Mouse (Mus musculus) forebrain, embryonic 13.5 days (tissue): Measurements from ENCODE around the gene Zg16. TPM values are rescaled to one million over a fixed set of nuclear protein-coding genes. Genes with fewer than 3 reads are reported as not detected.

Experiments used
- ATAC-seq: fragments of 200-750 bp; cut with Nextera tagmentation; 2 replicates; pipeline ENCODE4 v1.8.0; 2017
- H3K27ac ChIP-seq: fragments of 300-500 bp; sonication (generic); 2 replicates; pipeline ENCODE4 v1.5.1; 2015; ENCODE audit warnings: inconsistent platforms, mild to moderate bottlenecking, moderate library complexity
- H3K27me3 ChIP-seq: fragments of 300-500 bp; sonication (generic); 2 replicates; pipeline ENCODE4 v1.6.1; 2015; ENCODE audit warnings: mild to moderate bottlenecking, inconsistent platforms
- H3K36me3 ChIP-seq: fragments of 300-500 bp; sonication (generic); 2 replicates; pipeline ENCODE4 v1.6.1; 2015; ENCODE audit warnings: mild to moderate bottlenecking, inconsistent platforms; ENCODE audit not compliant: poor library complexity, severe bottlenecking
- H3K4me1 ChIP-seq: fragments of 300-500 bp; sonication (generic); 2 replicates; pipeline ENCODE4 v1.6.1; 2015; ENCODE audit warnings: inconsistent platforms
- H3K4me2 ChIP-seq: fragments of 300-500 bp; sonication (generic); 2 replicates; pipeline ENCODE4 v1.6.1; 2015; ENCODE audit warnings: inconsistent platforms, mild to moderate bottlenecking, moderate library complexity
- H3K4me3 ChIP-seq: fragments of 300-500 bp; sonication (generic); 2 replicates; pipeline ENCODE4 v1.5.1; 2015; ENCODE audit warnings: mild to moderate bottlenecking, inconsistent platforms
- H3K9ac ChIP-seq: fragments of 300-500 bp; sonication (generic); 2 replicates; pipeline ENCODE4 v1.6.1; 2015; ENCODE audit warnings: mild to moderate bottlenecking, inconsistent platforms
- H3K9me3 ChIP-seq: fragments of 300-500 bp; sonication (generic); replicated peaks from 2 replicates; pipeline ENCODE4 v1.6.1; 2016; ENCODE audit warnings: inconsistent platforms
- WGBS: fragments of 180-500 bp; shearing (Covaris S2); methylation state at CpG from one replicate; pipeline ENCODE4 v1.1.7; 2015; 5-methylcytosine and 5-hydroxymethylcytosine counted together
- polyA plus RNA-seq: library from polyadenylated mRNA; unstranded; fragments of >200 nt; fragmentation: Nextera tagmentation; extraction: Ambion mirVana; gene quantifications from 2 replicates; pipeline ENCODE4 v1.2.1, GENCODE M21; 2015

The Zg16 gene
- polyA plus RNA-seq, 1 experiment from 2014 or later = not detected

- Histone ChIP-seq H3K9ac (no peak overlapping the region), H3K36me3 (no peaks in the 10 kb centered on the region), H3K27ac (no peak overlapping the region), H3K4me1 (peaks cover under 1% of the 10 kb centered on the region; the same call in 1 of the 2 replicates), H3K9me3 (no peaks in the 10 kb centered on the region), H3K27me3 (no peaks in the 10 kb centered on the region), H3K4me2 (no peak overlapping the region), H3K4me3 (no peak overlapping the region)
- WGBS = 90% methylated on average over 4 of the region's 4 CpGs
- ATAC-seq = no peak
Observed at GRCm38 (mm10) chr7:127083689-127084088, 3.4 kb downstream of the Zg16 start.

GRCm38 (mm10) chr7:127082995-127083394, 4.1 kb downstream of the Zg16 start:
- Histone ChIP-seq H3K9ac (no peak overlapping the region), H3K4me2 (no peak overlapping the region), H3K36me3 (no peaks in the 10 kb centered on the region), H3K9me3 (no peaks in the 10 kb centered on the region), H3K4me1 (no peaks in the 10 kb centered on the region), H3K27ac (no peak overlapping the region), H3K27me3 (no peaks in the 10 kb centered on the region), H3K4me3 (no peak overlapping the region)
- 61% methylated on average over 2 of the region's 2 CpGs for WGBS
- no peak for ATAC-seq

GRCm38 (mm10) chr7:127082271-127082670, 4.9 kb downstream of the Zg16 start:
- Histone ChIP-seq H3K9ac (no peak overlapping the region), H3K27me3 (no peaks in the 10 kb centered on the region), H3K4me3 (no peak overlapping the region), H3K9me3 (no peaks in the 10 kb centered on the region), H3K4me1 (no peaks in the 10 kb centered on the region), H3K4me2 (no peak overlapping the region), H3K27ac (no peak overlapping the region), H3K36me3 (no peaks in the 10 kb centered on the region)
- no peak for ATAC-seq
- WGBS = 85% methylated on average over 8 of the region's 8 CpGs

- Histone ChIP-seq H3K9ac (no peak overlapping the region), H3K4me3 (no peak overlapping the region), H3K4me1 (no peaks in the 10 kb centered on the region), H3K36me3 (no peaks in the 10 kb centered on the region), H3K27ac (no peak overlapping the region), H3K27me3 (no peaks in the 10 kb centered on the region), H3K9me3 (no peaks in the 10 kb centered on the region), H3K4me2 (no peak overlapping the region)
- ATAC-seq = no peak
- WGBS = 82% methylated on average over 3 of the region's 3 CpGs
Observed at GRCm38 (mm10) chr7:127080045-127080444, 7.1 kb downstream of the Zg16 start.

- Histone ChIP-seq H3K4me2 (no peak overlapping the region), H3K9me3 (no peaks in the 10 kb centered on the region), H3K4me1 (no peaks in the 10 kb centered on the region), H3K27ac (no peak overlapping the region), H3K9ac (no peak overlapping the region), H3K27me3 (no peaks in the 10 kb centered on the region), H3K4me3 (no peak overlapping the region), H3K36me3 (no peaks in the 10 kb centered on the region)
- no peak for ATAC-seq
- 82% methylated on average over 3 of the region's 3 CpGs for WGBS
Observed at GRCm38 (mm10) chr7:127077692-127078091, 9.4 kb downstream of the Zg16 start.

GRCm38 (mm10) chr7:127076188-127076587, 10.9 kb downstream of the Zg16 start:
- no peaks in the 10 kb centered on the region for H3K36me3 ChIP-seq
- H3K9ac ChIP-seq = no peak overlapping the region
- no peaks in the 10 kb centered on the region for H3K4me1 ChIP-seq
- 91% methylated on average over 5 of the region's 5 CpGs for WGBS
- no peaks in the 10 kb centered on the region for H3K27me3 ChIP-seq
- no peaks in the 10 kb centered on the region for H3K9me3 ChIP-seq
- no peak overlapping the region for H3K27ac ChIP-seq
- no peak overlapping the region for H3K4me3 ChIP-seq
- no peak overlapping the region for H3K4me2 ChIP-seq
- no peak for ATAC-seq

GRCm38 (mm10) chr7:127073221-127073620, 13.9 kb downstream of the Zg16 start:
- Histone ChIP-seq H3K27me3 (no peaks in the 10 kb centered on the region), H3K4me3 (no peak overlapping the region), H3K9ac (no peak overlapping the region), H3K9me3 (no peaks in the 10 kb centered on the region), H3K4me1 (no peaks in the 10 kb centered on the region), H3K27ac (no peak overlapping the region), H3K4me2 (no peak overlapping the region), H3K36me3 (no peaks in the 10 kb centered on the region)
- 93% methylated on average over 4 of the region's 4 CpGs for WGBS
- no peak for ATAC-seq

GRCm38 (mm10) chr7:127070871-127071413, 16.2 kb downstream of the Zg16 start:
- 76% methylated on average over 4 of the region's 4 CpGs for WGBS
- H3K36me3 ChIP-seq = no peaks in the 10 kb centered on the region
- no peak for ATAC-seq

GRCm38 (mm10) chr7:127066317-127066716, 20.8 kb downstream of the Zg16 start:
- Histone ChIP-seq H3K4me3 (no peak overlapping the region), H3K36me3 (no peaks in the 10 kb centered on the region), H3K4me1 (no peaks in the 10 kb centered on the region), H3K27me3 (no peaks in the 10 kb centered on the region), H3K9me3 (no peaks in the 10 kb centered on the region), H3K9ac (no peak overlapping the region), H3K27ac (no peak overlapping the region), H3K4me2 (no peak overlapping the region)
- ATAC-seq = no peak
- WGBS = 84% methylated on average over 4 of the region's 4 CpGs

More at GRCm38 (mm10) chr7:127070871-127071413, 16.2 kb downstream of the Zg16 start:
- Histone ChIP-seq H3K4me3 (no peak overlapping the region), H3K9me3 (no peaks in the 10 kb centered on the region), H3K9ac (no peak overlapping the region), H3K4me1 (no peaks in the 10 kb centered on the region), H3K27me3 (no peaks in the 10 kb centered on the region), H3K27ac (no peak overlapping the region), H3K4me2 (no peak overlapping the region)

- WGBS = 87% methylated on average over 6 of the region's 6 CpGs
- no peaks in the 10 kb centered on the region for H3K36me3 ChIP-seq
- no peak for ATAC-seq
- no peaks in the 10 kb centered on the region for H3K4me1 ChIP-seq
- no peaks in the 10 kb centered on the region for H3K9me3 ChIP-seq
- H3K9ac ChIP-seq = no peak overlapping the region
- no peaks in the 10 kb centered on the region for H3K27me3 ChIP-seq
- H3K27ac ChIP-seq = no peak overlapping the region
- no peak overlapping the region for H3K4me2 ChIP-seq
- no peak overlapping the region for H3K4me3 ChIP-seq
Observed at GRCm38 (mm10) chr7:127065538-127065937, 21.6 kb downstream of the Zg16 start.

- no peak for ATAC-seq
- no peak overlapping the region for H3K4me3 ChIP-seq
Observed at GRCm38 (mm10) chr7:127055026-127055585, 32.0 kb downstream of the Zg16 start.

GRCm38 (mm10) chr7:127041851-127042672, 45.1 kb downstream of the Zg16 start, which contains the start of gene Kif22:
Gene Kif22 (minus strand): TSS chr7:127042471.
- Histone ChIP-seq H3K4me3 (peak within 1 kb of the TSS; percentile 94), H3K27ac (peak within 1 kb of the TSS; percentile 57), H3K9ac (peak within 1 kb of the TSS; percentile 86), H3K27me3 (no peaks in the 10 kb centered on the region), H3K4me2 (peak within 1 kb of the TSS; percentile 85), H3K4me1 (peaks cover 22% of the 10 kb centered on the region), H3K9me3 (no peaks in the 10 kb centered on the region), H3K36me3 (peaks cover 13% of the 10 kb centered on the region)
- WGBS = under 1% methylated on average over 53 of the region's 53 CpGs
- peak; percentile 89 for ATAC-seq

More at GRCm38 (mm10) chr7:127055026-127055585, 32.0 kb downstream of the Zg16 start:
- Histone ChIP-seq H3K27ac (no peak overlapping the region), H3K27me3 (no peaks in the 10 kb centered on the region; the same call in 1 of the 2 replicates), H3K36me3 (no peaks in the 10 kb centered on the region), H3K9me3 (no peaks in the 10 kb centered on the region), H3K4me1 (no peaks in the 10 kb centered on the region), H3K4me2 (no peak overlapping the region), H3K9ac (no peak overlapping the region)
- 83% methylated on average over 5 of the region's 5 CpGs for WGBS
